Mouse (Mus musculus) gastrocnemius, adult 2 months (tissue): ENCODE measurements at regions not wholly inside any gene's neighbourhood (a gene's known extent, or its start where the extent isn't known, plus 50 kb on each side); places are given as distances from the start of the nearest gene placed in this dataset.
A peak's percentile ranks its signal among the peaks of the same experiment; 100 is the strongest.

ENCODE experiments used
- DNase-seq: peaks from one replicate; pipeline ENCODE4 v3.0.0; 2022
- H3K27ac ChIP-seq: fragments of 200-600 bp; 2 replicates; pipeline ENCODE4 v1.8.1; 2022; ENCODE audit warnings: mild to moderate bottlenecking
- H3K4me3 ChIP-seq: fragments of 200-600 bp; 2 replicates; pipeline ENCODE4 v1.8.1; 2022; ENCODE audit warnings: mild to moderate bottlenecking, moderate library complexity
- CTCF ChIP-seq: fragments of 200-600 bp; IDR thresholded peaks from 2 replicates; pipeline ENCODE4 v1.8.1; 2022; ENCODE audit warnings: antibody characterized with exemption, mild to moderate bottlenecking, moderate library complexity
- intact Hi-C: fragments of 180-260 bp; cut with DNase I; formaldehyde crosslinking; loops from one replicate; pipeline ENCODE4 v1.15.1; 2025

DNA sequence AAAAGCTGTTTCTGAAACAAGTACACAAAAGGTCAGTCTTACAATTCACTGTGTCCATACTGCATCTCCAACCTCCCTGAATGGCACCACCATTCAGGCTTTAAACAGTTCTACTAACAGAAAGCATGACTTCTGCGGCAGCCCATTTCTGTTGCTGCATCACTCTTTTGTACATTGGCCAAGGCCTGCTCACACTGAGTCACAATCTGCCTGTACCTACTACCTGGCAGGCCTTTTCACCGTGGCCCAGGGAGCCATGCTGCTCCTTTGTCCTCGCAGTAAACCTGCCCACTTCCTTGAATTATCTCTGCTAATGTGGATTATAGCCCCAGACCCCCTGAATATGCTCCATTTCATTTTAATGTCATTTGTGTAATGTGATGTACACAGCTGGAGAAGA, 439.5 kb upstream of the Gm10306 start:
- no peak for TF ChIP-seq CTCF
- Histone ChIP-seq H3K27ac (no peak overlapping the region), H3K4me3 (no peak overlapping the region)
- intact Hi-C loops: no loop called here
- no peak for DNase-seq

- intact Hi-C loops: loop anchor here (10.0 kb wide), 1 partner anchor 391 kb away; no protein-coding TSS in a partner anchor
- TF ChIP-seq CTCF: peak; percentile 41
- no peak overlapping the region for H3K4me3 ChIP-seq
- H3K27ac ChIP-seq: no peak overlapping the region
- peak; percentile 17 for DNase-seq
These were observed 432.2 kb upstream of the Gm10306 start for GRCm38 (mm10) chr4:94124177-94124576.

- intact Hi-C loops: no loop called here
- TF ChIP-seq CTCF: no peak
- no peak overlapping the region for H3K27ac ChIP-seq
These were observed 418.4 kb upstream of the Gm10306 start for GRCm38 (mm10) chr4:94137921-94138320.

DNA sequence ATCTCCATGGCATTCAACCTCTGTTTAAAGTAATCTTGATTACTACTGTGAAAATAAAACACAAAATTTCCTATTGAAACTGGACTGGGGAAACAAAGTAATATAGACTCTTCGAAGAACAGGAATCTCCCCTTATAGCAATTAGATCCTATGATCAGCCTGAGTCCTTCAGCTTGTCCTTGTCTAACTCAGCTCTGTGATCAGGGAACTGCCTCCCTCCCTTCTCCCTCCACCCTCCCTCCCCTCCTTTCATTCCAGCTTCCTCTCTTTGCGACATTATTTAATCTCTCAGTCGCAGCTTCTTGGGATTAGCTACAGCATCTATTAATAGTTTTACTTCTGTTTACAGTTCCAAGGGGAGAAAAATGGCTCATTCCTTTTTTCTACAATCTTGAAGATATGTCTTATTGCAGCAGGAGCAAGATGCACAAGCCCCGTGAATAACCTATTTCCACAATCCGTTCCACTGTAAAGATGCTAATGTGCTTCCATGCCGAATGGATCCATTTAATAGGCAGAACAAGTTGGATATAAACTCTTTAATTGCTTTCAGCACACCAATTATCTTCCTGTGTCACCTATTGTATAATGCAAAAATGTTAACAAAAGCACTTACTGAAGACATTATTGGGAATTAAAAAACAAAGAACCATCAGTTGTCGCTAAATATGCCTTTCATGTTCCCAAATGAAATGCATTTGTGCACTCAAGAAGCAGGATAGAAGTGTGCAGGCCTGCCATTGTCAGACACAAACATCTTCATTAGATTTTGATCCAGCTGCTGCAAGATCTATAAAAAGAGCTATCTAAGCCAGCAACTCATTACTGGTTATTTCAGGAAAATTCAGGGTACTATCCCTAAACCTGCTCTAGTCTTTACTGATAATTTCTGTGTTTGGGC, 411.2 kb upstream of the Gm10306 start:
- TF ChIP-seq CTCF: no peak
- Histone ChIP-seq H3K27ac (no peak overlapping the region), H3K4me3 (no peak overlapping the region)
- intact Hi-C loops: no loop called here
- DNase-seq: no peak

More at GRCm38 (mm10) chr4:94137921-94138320, 418.4 kb upstream of the Gm10306 start:
- no peak for DNase-seq
- H3K4me3 ChIP-seq: no peak overlapping the region

GRCm38 (mm10) chr4:94147964-94148533, 408.3 kb upstream of the Gm10306 start:
- intact Hi-C loops: no loop called here
- TF ChIP-seq CTCF: no peak
- no peak for DNase-seq
- Histone ChIP-seq H3K4me3 (no peak overlapping the region), H3K27ac (no peak overlapping the region)

DNA sequence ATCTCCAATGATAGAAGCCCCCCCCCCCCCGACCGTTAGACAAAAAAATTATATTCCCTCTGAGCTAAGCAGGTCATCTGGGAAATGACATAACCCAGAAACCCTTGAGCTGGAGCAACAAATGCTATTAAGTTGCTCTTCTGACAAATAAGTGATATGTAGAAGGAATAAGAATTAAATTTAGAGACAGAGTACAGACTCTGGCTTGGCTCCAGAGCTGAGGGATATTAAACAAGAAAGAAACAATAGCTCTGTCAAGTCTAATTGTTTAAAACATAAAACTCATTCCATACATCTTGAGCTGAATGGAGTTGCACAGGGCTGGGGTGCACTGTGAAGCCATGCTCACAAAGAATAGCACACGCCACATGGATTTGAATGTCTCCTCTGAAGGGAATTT, 407.3 kb upstream of the Gm10306 start:
- H3K4me3 ChIP-seq: no peak overlapping the region
- intact Hi-C loops: no loop called here
- H3K27ac ChIP-seq: no peak overlapping the region
- DNase-seq: no peak
- TF ChIP-seq CTCF: no peak

- intact Hi-C loops: no loop called here
- TF ChIP-seq CTCF: no peak
These were observed 395.7 kb upstream of the Gm10306 start for GRCm38 (mm10) chr4:94160620-94161019.

GRCm38 (mm10) chr4:94173096-94173495, 383.2 kb upstream of the Gm10306 start:
- no peak for DNase-seq
- no peak overlapping the region for H3K27ac ChIP-seq
- no peak overlapping the region for H3K4me3 ChIP-seq
- intact Hi-C loops: no loop called here
- no peak for TF ChIP-seq CTCF

More at GRCm38 (mm10) chr4:94160620-94161019, 395.7 kb upstream of the Gm10306 start:
- Histone ChIP-seq H3K4me3 (no peak overlapping the region), H3K27ac (no peak overlapping the region)
- no peak for DNase-seq

- no peak for TF ChIP-seq CTCF
- DNase-seq: no peak
- intact Hi-C loops: no loop called here
These were observed 369.3 kb upstream of the Gm10306 start for GRCm38 (mm10) chr4:94186997-94187396.

GRCm38 (mm10) chr4:94188354-94188753, 368.0 kb upstream of the Gm10306 start:
- DNase-seq: no peak
- intact Hi-C loops: no loop called here
- Histone ChIP-seq H3K4me3 (no peak overlapping the region), H3K27ac (no peak overlapping the region)
- no peak for TF ChIP-seq CTCF

More at GRCm38 (mm10) chr4:94186997-94187396, 369.3 kb upstream of the Gm10306 start:
- H3K27ac ChIP-seq: no peak overlapping the region
- H3K4me3 ChIP-seq: no peak overlapping the region

GRCm38 (mm10) chr4:94188888-94189287, 367.5 kb upstream of the Gm10306 start:
- H3K27ac ChIP-seq: no peak overlapping the region
- H3K4me3 ChIP-seq: no peak overlapping the region
- intact Hi-C loops: no loop called here
- peak; percentile 16 for DNase-seq
- TF ChIP-seq CTCF: no peak

DNA sequence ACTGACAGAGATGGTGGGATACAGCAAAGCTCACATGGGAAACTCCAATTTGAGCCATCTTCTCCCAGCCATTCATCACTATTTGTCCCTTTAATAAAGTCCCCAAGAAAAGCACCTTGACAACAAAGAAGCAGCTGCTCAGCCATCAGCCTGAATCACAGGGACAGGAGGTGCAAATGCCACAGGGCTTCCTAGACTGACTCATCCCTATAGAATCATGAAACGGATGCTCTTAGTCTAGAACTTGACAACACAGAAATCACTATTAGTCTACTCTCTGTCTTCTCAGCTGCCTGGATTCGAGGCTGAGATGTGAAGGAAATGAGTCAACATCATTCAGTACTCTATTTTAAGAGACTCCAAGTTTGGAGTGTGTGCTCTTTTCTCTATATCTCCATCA, 365.4 kb upstream of the Gm10306 start:
- no peak for TF ChIP-seq CTCF
- intact Hi-C loops: no loop called here
- Histone ChIP-seq H3K4me3 (no peak overlapping the region), H3K27ac (no peak overlapping the region)
- DNase-seq: no peak

DNA sequence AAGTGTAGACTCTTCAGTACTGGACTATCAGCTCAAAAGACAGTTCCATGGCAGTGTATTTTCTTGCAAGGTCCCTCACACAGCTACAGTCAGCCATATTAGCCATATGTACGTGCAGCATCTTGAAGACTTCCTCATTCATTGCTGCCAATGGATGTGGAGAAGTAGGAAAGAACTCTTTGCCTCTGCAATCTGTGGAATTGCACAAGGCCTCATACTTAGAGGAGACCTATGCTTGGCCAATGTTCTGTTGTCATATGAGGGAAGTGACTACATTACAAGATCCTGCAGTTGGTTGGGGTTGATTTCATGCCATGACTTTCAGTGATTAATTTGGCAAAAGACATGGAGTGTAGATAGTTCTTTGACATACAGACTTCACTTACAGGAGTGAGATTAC, 340.1 kb upstream of the Gm10306 start:
- no peak for DNase-seq
- Histone ChIP-seq H3K4me3 (no peak overlapping the region), H3K27ac (no peak overlapping the region)
- TF ChIP-seq CTCF: no peak
- intact Hi-C loops: no loop called here
